Mouse (Mus musculus) stomach, postnatal 0 days (tissue): ENCODE data around the gene Stk26.

Experiments
- CTCF ChIP-seq: IDR thresholded peaks from 2 replicates; pipeline ENCODE4 v1.5.1; 2016; ENCODE audit warnings: antibody characterized with exemption, low read depth, mild to moderate bottlenecking, moderate library complexity
- EP300 ChIP-seq: optimal IDR thresholded peaks from 2 replicates; pipeline ENCODE3; 2016; ENCODE audit warnings: antibody characterized with exemption

GRCm38 (mm10) chrX:50863771-50864170 lies 22.9 kb downstream of the Stk26 start:
- no peak for TF ChIP-seq CTCF
- no peak for TF ChIP-seq EP300
